Mouse (Mus musculus) stomach, postnatal 0 days (tissue): ENCODE data around the gene Dock1.

Experiments used
- CTCF ChIP-seq: IDR thresholded peaks from 2 replicates; pipeline ENCODE4 v1.5.1; 2016; ENCODE audit warnings: antibody characterized with exemption, low read depth, mild to moderate bottlenecking, moderate library complexity
- EP300 ChIP-seq: optimal IDR thresholded peaks from 2 replicates; pipeline ENCODE3; 2016; ENCODE audit warnings: antibody characterized with exemption

GRCm38 (mm10) chr7:134690806-134691205 lies 20.4 kb downstream of the Dock1 start:
- no peak for TF ChIP-seq CTCF
- TF ChIP-seq EP300, result no peak
